Mouse (Mus musculus) stomach, embryonic 14.5 days (tissue): ENCODE data around the gene Fbln5. TPM values are rescaled to one million over a fixed set of nuclear protein-coding genes. Genes with fewer than 3 reads are reported as not detected.

ENCODE experiments used
- ATAC-seq: fragments of 200-750 bp; cut with Nextera tagmentation; 2 replicates; pipeline ENCODE4 v1.8.0; 2017; ENCODE audit warnings: low read depth, moderate TSS enrichment; ENCODE audit not compliant: insufficient number of reproducible peaks, insufficient read depth, low FRiP score
- H3K27ac ChIP-seq: fragments of 300-500 bp; sonication (generic); 2 replicates; pipeline ENCODE4 v1.5.1; 2014; ENCODE audit warnings: mild to moderate bottlenecking, low read length, moderate library complexity, mixed read lengths
- H3K27me3 ChIP-seq: fragments of 300-500 bp; sonication (generic); 2 replicates; pipeline ENCODE4 v1.6.1; 2014; ENCODE audit warnings: low read length, control low read depth, mixed read lengths; ENCODE audit not compliant: control insufficient read depth, insufficient read depth
- H3K36me3 ChIP-seq: fragments of 300-500 bp; sonication (generic); 2 replicates; pipeline ENCODE4 v1.6.1; 2014; ENCODE audit warnings: mild to moderate bottlenecking, control low read depth, low read length, moderate library complexity, mixed read lengths; ENCODE audit not compliant: control insufficient read depth, insufficient read depth
- H3K4me1 ChIP-seq: fragments of 300-500 bp; sonication (generic); 2 replicates; pipeline ENCODE4 v1.6.1; 2014; ENCODE audit warnings: low read length, control low read depth, mixed read lengths; ENCODE audit not compliant: control insufficient read depth, insufficient read depth
- H3K4me2 ChIP-seq: fragments of 300-500 bp; sonication (generic); replicated peaks from 2 replicates; pipeline ENCODE4 v1.6.1; 2014; ENCODE audit warnings: low read depth, low read length, control low read depth
- H3K4me3 ChIP-seq: fragments of 300-500 bp; sonication (generic); 2 replicates; pipeline ENCODE4 v1.5.1; 2014; ENCODE audit warnings: low read depth, low read length, control low read depth
- H3K9ac ChIP-seq: fragments of 300-500 bp; sonication (generic); replicated peaks from 2 replicates; pipeline ENCODE4 v1.6.1; 2014; ENCODE audit warnings: low read depth, mild to moderate bottlenecking, control low read depth, low read length, moderate library complexity, mixed read lengths
- H3K9me3 ChIP-seq: fragments of 300-500 bp; sonication (generic); 2 replicates; pipeline ENCODE4 v1.6.1; 2016; ENCODE audit warnings: low read depth, low read length, control low read depth; ENCODE audit not compliant: control insufficient read depth
- WGBS: fragments of 180-500 bp; shearing (Covaris S2); extraction: QIAGEN DNeasy Blood & Tissue Kit; methylation state at CpG from one replicate; pipeline ENCODE4 v1.1.7; 2014; 5-methylcytosine and 5-hydroxymethylcytosine counted together
- polyA plus RNA-seq: library from polyadenylated mRNA; unstranded; fragments of >200 nt; fragmentation: Nextera tagmentation; extraction: Ambion mirVana; gene quantifications from 2 replicates; pipeline ENCODE4 v1.2.1, GENCODE M21; 2014

The Fbln5 gene
- polyA plus RNA-seq, 1 experiment from 2014 or later = 50.6 TPM

- no peak overlapping the region for H3K27ac ChIP-seq
- H3K27me3 ChIP-seq = no peaks in the 10 kb centered on the region
- no peaks in the 10 kb centered on the region; the same call in 1 of the 2 replicates for H3K9me3 ChIP-seq
- ATAC-seq = no peak
- H3K4me3 ChIP-seq = no peak overlapping the region
- no peaks in the 10 kb centered on the region; the same call in 1 of the 2 replicates for H3K36me3 ChIP-seq
- H3K4me2 ChIP-seq = no peak overlapping the region
- 63% methylated on average over 5 of the region's 5 CpGs for WGBS
- H3K9ac ChIP-seq = no peak overlapping the region
- no peaks in the 10 kb centered on the region for H3K4me1 ChIP-seq
Measured at GRCm38 (mm10) chr12:101780915-101781314, 37.9 kb downstream of the Fbln5 start.

- Histone ChIP-seq H3K36me3 (no peaks in the 10 kb centered on the region), H3K27ac (no peak overlapping the region), H3K9me3 (no peaks in the 10 kb centered on the region), H3K4me2 (no peak overlapping the region), H3K27me3 (no peaks in the 10 kb centered on the region), H3K4me3 (no peak overlapping the region), H3K9ac (no peak overlapping the region), H3K4me1 (no peaks in the 10 kb centered on the region)
- 63% methylated on average over 9 of the region's 9 CpGs for WGBS
- ATAC-seq = no peak
Measured at GRCm38 (mm10) chr12:101777613-101778325, 41.1 kb downstream of the Fbln5 start.

GRCm38 (mm10) chr12:101776383-101776782 is 42.5 kb downstream of the Fbln5 start:
- 74% methylated on average over 5 of the region's 5 CpGs for WGBS
- Histone ChIP-seq H3K4me2 (no peak overlapping the region), H3K4me1 (no peaks in the 10 kb centered on the region), H3K4me3 (no peak overlapping the region), H3K27ac (no peak overlapping the region), H3K27me3 (no peaks in the 10 kb centered on the region), H3K36me3 (no peaks in the 10 kb centered on the region), H3K9ac (no peak overlapping the region), H3K9me3 (no peaks in the 10 kb centered on the region)
- ATAC-seq = no peak

- ATAC-seq = no peak
- WGBS = 44% methylated on average over 4 of the region's 4 CpGs
Measured at GRCm38 (mm10) chr12:101774116-101774515, 44.7 kb downstream of the Fbln5 start.

GRCm38 (mm10) chr12:101772962-101773361 is 45.9 kb downstream of the Fbln5 start:
- Histone ChIP-seq H3K9ac (no peak overlapping the region), H3K27me3 (no peaks in the 10 kb centered on the region), H3K27ac (no peak overlapping the region), H3K9me3 (no peaks in the 10 kb centered on the region), H3K4me3 (no peak overlapping the region), H3K4me2 (no peak overlapping the region), H3K4me1 (no peaks in the 10 kb centered on the region), H3K36me3 (no peaks in the 10 kb centered on the region)
- WGBS = 27% methylated on average over 3 of the region's 3 CpGs
- 0 out of 2 replicates have a peak, but pooled peaks have one; percentile 26 for ATAC-seq

More at GRCm38 (mm10) chr12:101774116-101774515, 44.7 kb downstream of the Fbln5 start:
- H3K4me1 ChIP-seq = no peaks in the 10 kb centered on the region
- no peak overlapping the region for H3K27ac ChIP-seq
- no peaks in the 10 kb centered on the region for H3K9me3 ChIP-seq
- H3K4me2 ChIP-seq = no peak overlapping the region
- no peak overlapping the region for H3K9ac ChIP-seq
- no peak overlapping the region for H3K4me3 ChIP-seq
- no peaks in the 10 kb centered on the region for H3K36me3 ChIP-seq
- no peaks in the 10 kb centered on the region for H3K27me3 ChIP-seq

- 90% methylated on average over 5 of the region's 5 CpGs for whole genome bisulfite sequencing
Measured at GRCm38 (mm10) chr12:101770283-101771015, 48.4 kb downstream of the Fbln5 start.

GRCm38 (mm10) chr12:101767306-101768053 is 51.4 kb downstream of the Fbln5 start:
- ATAC-seq = peak; percentile 76
- peak overlapping the region; percentile 24; the same call in 1 of the 2 replicates for H3K27ac ChIP-seq
- H3K9ac ChIP-seq = no peak overlapping the region
- 51% methylated on average over 9 of the region's 9 CpGs for WGBS
- H3K36me3 ChIP-seq = no peaks in the 10 kb centered on the region
- 0 out of 2 replicates have a peak, but pooled peaks cover 8% of the 10 kb centered on the region for H3K4me1 ChIP-seq
- no peak overlapping the region for H3K4me2 ChIP-seq
- H3K4me3 ChIP-seq = no peak overlapping the region
- no peaks in the 10 kb centered on the region for H3K27me3 ChIP-seq
- no peaks in the 10 kb centered on the region for H3K9me3 ChIP-seq

More at GRCm38 (mm10) chr12:101770283-101771015, 48.4 kb downstream of the Fbln5 start:
- Histone ChIP-seq H3K4me2 (no peak overlapping the region), H3K4me1 (0 out of 2 replicates have a peak, but pooled peaks cover 8% of the 10 kb centered on the region), H3K36me3 (no peaks in the 10 kb centered on the region), H3K9me3 (no peaks in the 10 kb centered on the region), H3K27ac (no peak overlapping the region), H3K27me3 (no peaks in the 10 kb centered on the region), H3K4me3 (no peak overlapping the region), H3K9ac (no peak overlapping the region)
- no peak for ATAC-seq

GRCm38 (mm10) chr12:101766228-101766852 is 52.5 kb downstream of the Fbln5 start:
- Histone ChIP-seq H3K27me3 (no peaks in the 10 kb centered on the region), H3K4me3 (no peak overlapping the region), H3K27ac (peak overlapping the region; percentile 24; the same call in 1 of the 2 replicates), H3K4me1 (0 out of 2 replicates have a peak, but pooled peaks cover 8% of the 10 kb centered on the region), H3K4me2 (no peak overlapping the region), H3K9me3 (no peaks in the 10 kb centered on the region), H3K36me3 (no peaks in the 10 kb centered on the region), H3K9ac (no peak overlapping the region)
- no peak for ATAC-seq
- WGBS = 77% methylated on average over 3 of the region's 3 CpGs
